14 mouse cellular contexts compared by ENCODE assay signal in the genomic region with DNA sequence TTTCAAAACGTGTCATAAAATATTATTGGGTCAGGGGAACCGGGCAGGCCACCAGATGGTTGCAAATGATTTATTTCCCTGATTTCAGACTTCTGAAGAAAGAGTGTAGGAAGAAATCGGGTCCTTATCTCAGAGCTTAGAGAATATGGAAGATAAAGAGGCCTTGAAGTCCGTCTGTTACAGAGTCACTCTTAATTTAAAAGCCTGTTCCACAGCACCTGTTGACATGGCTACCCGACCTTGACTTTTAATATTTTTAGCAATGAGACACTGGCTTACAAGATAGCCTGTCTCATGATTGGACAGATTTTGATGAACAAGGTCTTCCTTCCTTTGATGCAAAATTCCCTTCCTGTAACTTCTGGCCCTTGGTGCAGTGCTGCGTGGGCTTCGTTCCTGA.
"Had no signal": no experiment of that assay in that cellular context is flagged by ENCODE, and none has a peak within 500 bp of the region (broad histone marks: within the 10 kb centered on the region; RNA-seq: fewer than 3 reads in every experiment).

No protein-coding gene starts in this region.

- H3K27me3 ChIP-seq: megakaryocyte, embryonic 14.5 days; midbrain, embryonic 15.5 days; neural tube, embryonic 12.5 days had no signal

- H3K4me3 ChIP-seq: left cerebral cortex, adult 2 months; limb, embryonic 10.5 days; megakaryocyte, embryonic 14.5 days; midbrain, embryonic 15.5 days; neural tube, embryonic 12.5 days had no signal

- H3K9me3 ChIP-seq: limb, embryonic 10.5 days; megakaryocyte, embryonic 14.5 days; midbrain, embryonic 15.5 days; neural tube, embryonic 12.5 days had no signal

- H3K9ac ChIP-seq: liver, embryonic 14.5 days; lung, embryonic 14.5 days; midbrain, embryonic 15.5 days; neural tube, embryonic 12.5 days had no signal

- H3K27ac ChIP-seq: left cerebral cortex, adult 2 months; limb, embryonic 10.5 days; liver, embryonic 14.5 days; macrophage; midbrain, embryonic 15.5 days; neural tube, embryonic 12.5 days had no signal

- ATAC-seq: midbrain, embryonic 15.5 days had no signal

- H3K4me2 ChIP-seq: lung, embryonic 14.5 days; midbrain, embryonic 11.5 days; midbrain, embryonic 15.5 days; neural tube, embryonic 12.5 days had no signal

- H3K36me3 ChIP-seq: midbrain, embryonic 15.5 days; neural tube, embryonic 12.5 days had no signal

- DNase-seq: kidney, postnatal 25 days; lung, embryonic 14.5 days; lung, postnatal 10 days; right cerebral cortex, adult 18-20 months; right cerebral cortex, postnatal 25 days; thymus, postnatal 36 days had no signal

- H3K4me1 ChIP-seq: megakaryocyte, embryonic 14.5 days; neural tube, embryonic 12.5 days had no signal
